Mouse (Mus musculus): ENCODE results near the gene Lix1l.

The Lix1l gene

GRCm38 (mm10) chr3:96577566-96577965 is 23.4 kb upstream of the Lix1l start:
- H3K27me3 ChIP-seq (ENCODE audit: insufficient read depth, low read length), result no peaks in the 10 kb centered on the region

GRCm38 (mm10) chr3:96578561-96579238 is 22.2 kb upstream of the Lix1l start:
- H3K4me3 ChIP-seq (replicated peaks; ENCODE audit: low read length), result peak overlapping the region; percentile 18
- no peaks in the 10 kb centered on the region for H3K9me3 ChIP-seq (ENCODE audit: low read length)
- no peak for TF ChIP-seq NANOG (IDR thresholded peaks at IDR 0.05; ENCODE audit: borderline replicate concordance, low read length)
- no peak for TF ChIP-seq CTCF (conservative IDR thresholded peaks at IDR 0.05; ENCODE audit: low read length)
- no peak for TF ChIP-seq POU5F1 (IDR thresholded peaks at IDR 0.05; ENCODE audit: borderline replicate concordance, low read length)
- H3K36me3 ChIP-seq (ENCODE audit: insufficient read depth, low read length), result peaks cover 27% of the 10 kb centered on the region
- H3K4me1 ChIP-seq (replicated peaks; ENCODE audit: low read depth, low read length), result peaks cover 89% of the 10 kb centered on the region
- H3K27me3 ChIP-seq (ENCODE audit: insufficient read depth, low read length), result no peaks in the 10 kb centered on the region

More at GRCm38 (mm10) chr3:96577566-96577965, 23.4 kb upstream of the Lix1l start:
- Histone ChIP-seq H3K36me3 (ENCODE audit: insufficient read depth, low read length) (peaks cover 25% of the 10 kb centered on the region), H3K4me3 (replicated peaks; ENCODE audit: low read length) (peak overlapping the region; percentile 68), H3K4me1 (replicated peaks; ENCODE audit: low read depth, low read length) (peaks cover 95% of the 10 kb centered on the region), H3K9me3 (ENCODE audit: low read length) (no peaks in the 10 kb centered on the region)
- no peak for TF ChIP-seq POU5F1 (IDR thresholded peaks at IDR 0.05; ENCODE audit: borderline replicate concordance, low read length)
- no peak for TF ChIP-seq NANOG (IDR thresholded peaks at IDR 0.05; ENCODE audit: borderline replicate concordance, low read length)

DNA sequence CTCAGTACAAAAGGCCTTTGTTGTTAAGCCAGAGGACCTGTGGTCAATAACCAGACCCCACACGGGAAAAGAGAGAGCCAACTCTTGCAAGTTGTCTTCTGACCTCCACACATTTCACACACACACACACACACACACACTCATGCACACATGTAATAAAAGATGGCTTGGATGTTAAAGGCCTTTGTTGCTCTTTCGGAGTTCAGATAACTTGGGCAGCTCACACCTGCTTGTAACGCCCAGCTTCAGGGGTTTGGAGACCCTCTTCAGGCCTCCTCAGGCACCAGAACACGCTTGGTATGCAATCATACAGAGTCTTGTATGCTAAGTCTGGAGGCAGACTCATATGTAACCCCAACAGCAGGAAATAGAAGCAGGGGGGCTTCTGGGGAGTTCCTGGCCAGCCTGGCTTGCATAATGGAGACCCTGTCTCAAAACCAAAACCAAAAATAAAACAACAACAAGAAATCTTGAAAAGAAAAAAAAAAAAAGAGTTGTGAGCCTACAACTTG is 21.7 kb upstream of the Lix1l start:
- Histone ChIP-seq H3K36me3 (ENCODE audit: insufficient read depth, low read length) (peaks cover 30% of the 10 kb centered on the region), H3K9me3 (ENCODE audit: low read length) (no peaks in the 10 kb centered on the region), H3K27me3 (ENCODE audit: insufficient read depth, low read length) (no peaks in the 10 kb centered on the region), H3K4me3 (replicated peaks; ENCODE audit: low read length) (0 out of 2 replicates have a peak overlapping the region, but pooled peaks have one; percentile 23), H3K4me1 (replicated peaks; ENCODE audit: low read depth, low read length) (peaks cover 83% of the 10 kb centered on the region)
- no peak for TF ChIP-seq CTCF (conservative IDR thresholded peaks at IDR 0.05; ENCODE audit: low read length)

GRCm38 (mm10) chr3:96579885-96580454 is 21.0 kb upstream of the Lix1l start:
- Histone ChIP-seq H3K4me1 (replicated peaks; ENCODE audit: low read depth, low read length) (peaks cover 77% of the 10 kb centered on the region), H3K9me3 (ENCODE audit: low read length) (no peaks in the 10 kb centered on the region), H3K4me3 (replicated peaks; ENCODE audit: low read length) (peak overlapping the region; percentile 37; the same call in 1 of the 2 replicates), H3K27me3 (ENCODE audit: insufficient read depth, low read length) (no peaks in the 10 kb centered on the region), H3K36me3 (ENCODE audit: insufficient read depth, low read length) (peaks cover 30% of the 10 kb centered on the region)
- TF ChIP-seq CTCF (conservative IDR thresholded peaks at IDR 0.05; ENCODE audit: low read length) (peak; percentile 89), NANOG (IDR thresholded peaks at IDR 0.05; ENCODE audit: borderline replicate concordance, low read length) (no peak)

- TF ChIP-seq POU5F1 (IDR thresholded peaks at IDR 0.05; ENCODE audit: borderline replicate concordance, low read length), result no peak
- no peak for TF ChIP-seq CTCF (conservative IDR thresholded peaks at IDR 0.05; ENCODE audit: low read length)
- TF ChIP-seq NANOG (IDR thresholded peaks at IDR 0.05; ENCODE audit: borderline replicate concordance, low read length), result no peak
- 0 out of 2 replicates have a peak overlapping the region, but pooled peaks have one; percentile 15 for H3K4me3 ChIP-seq (replicated peaks; ENCODE audit: low read length)
Measured at GRCm38 (mm10) chr3:96581141-96581540, 19.8 kb upstream of the Lix1l start.

GRCm38 (mm10) chr3:96581771-96582515 is 19.0 kb upstream of the Lix1l start:
- Histone ChIP-seq H3K4me1 (replicated peaks; ENCODE audit: low read depth, low read length) (peaks cover 75% of the 10 kb centered on the region), H3K36me3 (ENCODE audit: insufficient read depth, low read length) (peaks cover 33% of the 10 kb centered on the region), H3K4me3 (replicated peaks; ENCODE audit: low read length) (peak overlapping the region; percentile 15; the same call in 1 of the 2 replicates), H3K27me3 (ENCODE audit: insufficient read depth, low read length) (no peaks in the 10 kb centered on the region), H3K9me3 (ENCODE audit: low read length) (no peaks in the 10 kb centered on the region)
- TF ChIP-seq NANOG (IDR thresholded peaks at IDR 0.05; ENCODE audit: borderline replicate concordance, low read length), result no peak
- no peak for TF ChIP-seq POU5F1 (IDR thresholded peaks at IDR 0.05; ENCODE audit: borderline replicate concordance, low read length)
- TF ChIP-seq CTCF (conservative IDR thresholded peaks at IDR 0.05; ENCODE audit: low read length), result no peak

More at GRCm38 (mm10) chr3:96581141-96581540, 19.8 kb upstream of the Lix1l start:
- Histone ChIP-seq H3K9me3 (ENCODE audit: low read length) (no peaks in the 10 kb centered on the region), H3K36me3 (ENCODE audit: insufficient read depth, low read length) (peaks cover 30% of the 10 kb centered on the region), H3K27me3 (ENCODE audit: insufficient read depth, low read length) (no peaks in the 10 kb centered on the region), H3K4me1 (replicated peaks; ENCODE audit: low read depth, low read length) (peaks cover 71% of the 10 kb centered on the region)

GRCm38 (mm10) chr3:96583386-96583785 is 17.6 kb upstream of the Lix1l start:
- Histone ChIP-seq H3K9me3 (ENCODE audit: low read length) (peaks cover 4% of the 10 kb centered on the region), H3K27me3 (ENCODE audit: insufficient read depth, low read length) (no peaks in the 10 kb centered on the region), H3K36me3 (ENCODE audit: insufficient read depth, low read length) (peaks cover 37% of the 10 kb centered on the region), H3K4me3 (replicated peaks; ENCODE audit: low read length) (no peak overlapping the region), H3K4me1 (replicated peaks; ENCODE audit: low read depth, low read length) (peaks cover 63% of the 10 kb centered on the region)
- TF ChIP-seq POU5F1 (IDR thresholded peaks at IDR 0.05; ENCODE audit: borderline replicate concordance, low read length), result no peak
- TF ChIP-seq CTCF (conservative IDR thresholded peaks at IDR 0.05; ENCODE audit: low read length), result no peak
- TF ChIP-seq NANOG (IDR thresholded peaks at IDR 0.05; ENCODE audit: borderline replicate concordance, low read length), result no peak

- H3K4me1 ChIP-seq (replicated peaks; ENCODE audit: low read depth, low read length), result peaks cover 69% of the 10 kb centered on the region
- peaks cover 3% of the 10 kb centered on the region for H3K27me3 ChIP-seq (ENCODE audit: insufficient read depth, low read length)
- no peak for TF ChIP-seq CTCF (conservative IDR thresholded peaks at IDR 0.05; ENCODE audit: low read length)
- no peak for TF ChIP-seq NANOG (IDR thresholded peaks at IDR 0.05; ENCODE audit: borderline replicate concordance, low read length)
- TF ChIP-seq POU5F1 (IDR thresholded peaks at IDR 0.05; ENCODE audit: borderline replicate concordance, low read length), result no peak
- H3K9me3 ChIP-seq (ENCODE audit: low read length), result peaks cover 4% of the 10 kb centered on the region
- no peak overlapping the region for H3K4me3 ChIP-seq (replicated peaks; ENCODE audit: low read length)
- peaks cover 15% of the 10 kb centered on the region for H3K36me3 ChIP-seq (ENCODE audit: insufficient read depth, low read length)
Measured at GRCm38 (mm10) chr3:96590657-96591056, 10.3 kb upstream of the Lix1l start.

Measured in E14TG2a.4 (cell line).